Mouse (Mus musculus) testis, postnatal 14 days (tissue): Measurements from ENCODE around the gene Palm.

Experiments
- DNase-seq: peaks from one replicate; pipeline ENCODE4 v3.0.0; 2021; ENCODE audit warnings: low spot score

The Palm gene

DNA sequence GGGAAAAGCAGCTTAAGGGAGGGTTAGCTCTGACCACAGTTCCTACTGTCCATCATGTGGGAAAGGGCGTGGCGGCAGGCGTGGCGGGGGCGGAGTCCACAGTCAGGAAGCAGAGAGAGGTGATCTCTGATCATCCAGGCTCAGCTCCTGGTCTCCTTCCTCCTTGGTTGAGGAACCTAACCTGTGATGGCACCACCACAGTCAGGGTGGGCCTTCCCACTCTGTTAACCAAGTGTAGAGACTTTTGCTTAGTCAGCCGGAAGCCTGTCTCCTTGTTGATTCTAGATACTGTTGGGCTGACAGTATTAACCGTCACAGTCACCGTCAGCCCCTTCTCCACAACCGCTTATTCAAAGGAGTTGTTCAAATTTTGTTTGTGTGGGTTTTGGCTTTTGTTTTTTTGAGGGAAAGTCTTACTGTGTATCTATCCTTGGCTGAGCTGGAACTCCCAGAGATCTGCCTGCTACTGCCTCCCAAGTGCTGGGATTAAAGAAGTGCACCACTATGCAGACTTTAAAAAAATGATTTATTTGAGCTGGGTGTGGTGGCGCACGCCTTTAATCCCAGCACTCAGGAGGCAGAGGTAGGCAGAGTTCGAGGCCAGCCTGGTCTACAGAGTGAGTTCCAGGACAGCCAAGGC, 5.0 kb downstream of the Palm start:
- no peak for DNase-seq

DNA sequence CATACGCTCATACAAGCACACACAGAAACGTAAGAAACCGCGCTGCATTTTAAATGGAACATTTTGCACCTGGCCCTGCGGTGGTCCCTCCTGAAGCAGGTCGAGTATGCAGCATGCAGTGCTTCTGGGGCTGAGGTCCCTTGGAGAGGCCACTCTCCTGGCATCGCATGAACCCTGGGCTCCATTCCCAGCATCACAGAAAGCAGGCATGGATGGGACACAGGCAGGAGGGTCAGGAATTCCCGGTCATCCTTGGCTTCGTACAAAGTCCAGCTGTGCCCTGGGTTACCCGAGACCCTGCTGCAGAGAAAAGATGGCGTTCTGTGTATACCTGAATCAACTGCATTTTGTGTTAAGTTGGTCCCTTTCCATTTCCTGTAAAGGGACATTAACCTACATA, 7.1 kb downstream of the Palm start:
- DNase-seq = no peak

GRCm38 (mm10) chr10:79801837-79802236, 8.5 kb downstream of the Palm start:
- DNase-seq = no peak

DNA sequence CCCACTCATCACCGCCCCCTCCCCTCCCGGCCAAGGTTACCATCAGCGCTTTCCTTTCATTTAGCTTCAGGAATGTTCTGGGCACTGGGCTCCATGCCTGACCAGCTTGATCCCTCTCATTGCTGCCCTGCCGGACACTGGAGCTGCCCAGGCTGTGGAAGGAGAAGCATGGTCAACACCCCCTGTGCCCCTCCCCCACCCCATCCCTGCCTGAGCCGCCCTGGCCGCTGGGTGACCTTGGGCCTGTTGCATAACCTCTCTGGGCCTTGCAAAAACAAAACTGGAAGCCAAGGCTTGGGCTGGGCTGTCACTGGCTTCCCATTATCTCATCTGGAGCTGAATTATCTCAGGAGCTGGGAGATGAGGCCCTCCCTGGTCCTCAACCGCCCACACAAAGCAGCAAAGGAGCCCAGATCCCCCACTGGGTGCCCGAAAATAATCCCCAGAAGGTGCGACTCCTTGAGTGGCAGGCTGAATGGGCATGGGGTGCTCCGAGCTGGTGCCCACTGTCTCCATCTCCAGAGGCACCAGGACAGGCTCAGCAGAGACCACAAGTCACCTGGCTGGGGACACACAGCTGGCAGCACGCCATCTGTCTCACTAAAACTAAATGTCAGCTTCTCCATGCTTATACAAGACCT, 9.1 kb downstream of the Palm start:
- peak; percentile 80 for DNase-seq

- peak; percentile 79 for DNase-seq
Measured at GRCm38 (mm10) chr10:79803716-79804323, 10.4 kb downstream of the Palm start.

- DNase-seq = no peak
Measured at GRCm38 (mm10) chr10:79805636-79806035, 12.3 kb downstream of the Palm start.

- DNase-seq = no peak
Measured at GRCm38 (mm10) chr10:79806331-79806730, 13.0 kb downstream of the Palm start.

GRCm38 (mm10) chr10:79806972-79807371, 13.6 kb downstream of the Palm start:
- no peak for DNase-seq

DNA sequence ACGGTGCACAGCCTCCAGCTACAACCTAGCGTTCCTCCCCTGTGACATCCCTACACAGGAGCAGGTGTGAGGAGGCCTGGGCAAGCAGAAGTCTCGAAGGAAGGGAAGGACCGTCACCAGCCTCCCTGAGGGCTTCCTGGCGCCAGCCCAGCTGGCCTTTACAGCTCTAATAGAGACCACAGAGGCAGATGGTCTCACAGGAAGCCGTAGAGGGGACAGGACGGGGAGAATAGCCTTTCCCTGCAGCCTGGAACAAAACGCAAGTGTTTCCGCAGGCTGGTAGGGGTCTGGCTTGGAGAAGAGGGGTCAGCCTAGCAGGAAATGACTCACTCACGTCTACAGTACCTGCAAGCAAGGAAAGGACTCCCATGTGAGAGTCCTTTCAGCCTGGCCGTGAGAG, 14.5 kb downstream of the Palm start:
- DNase-seq = no peak

DNA sequence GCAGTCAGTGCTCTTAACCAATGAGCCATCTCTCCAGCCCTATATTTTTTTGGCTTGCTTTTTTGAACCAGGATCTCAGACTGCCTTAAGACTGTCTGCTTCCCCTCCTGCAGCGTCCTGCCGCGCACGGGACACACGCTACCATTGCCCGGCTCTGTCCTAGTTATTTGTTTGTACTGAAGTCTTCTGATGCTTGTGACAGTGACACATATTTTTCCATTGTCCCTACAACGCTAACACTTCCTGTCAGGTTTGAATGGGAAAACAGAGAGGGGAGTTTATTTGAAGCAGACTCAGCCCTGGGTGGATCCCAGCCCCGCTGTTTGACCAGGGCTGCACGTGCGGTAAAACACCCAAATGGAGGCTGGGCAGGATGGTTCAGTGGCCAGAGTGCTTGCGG, 15.4 kb downstream of the Palm start:
- DNase-seq = no peak

- peak; percentile 57 for DNase-seq
Measured at GRCm38 (mm10) chr10:79811736-79812637, 18.6 kb downstream of the Palm start.

- DNase-seq = no peak
Measured at GRCm38 (mm10) chr10:79814271-79814842, 21.0 kb downstream of the Palm start.

DNA sequence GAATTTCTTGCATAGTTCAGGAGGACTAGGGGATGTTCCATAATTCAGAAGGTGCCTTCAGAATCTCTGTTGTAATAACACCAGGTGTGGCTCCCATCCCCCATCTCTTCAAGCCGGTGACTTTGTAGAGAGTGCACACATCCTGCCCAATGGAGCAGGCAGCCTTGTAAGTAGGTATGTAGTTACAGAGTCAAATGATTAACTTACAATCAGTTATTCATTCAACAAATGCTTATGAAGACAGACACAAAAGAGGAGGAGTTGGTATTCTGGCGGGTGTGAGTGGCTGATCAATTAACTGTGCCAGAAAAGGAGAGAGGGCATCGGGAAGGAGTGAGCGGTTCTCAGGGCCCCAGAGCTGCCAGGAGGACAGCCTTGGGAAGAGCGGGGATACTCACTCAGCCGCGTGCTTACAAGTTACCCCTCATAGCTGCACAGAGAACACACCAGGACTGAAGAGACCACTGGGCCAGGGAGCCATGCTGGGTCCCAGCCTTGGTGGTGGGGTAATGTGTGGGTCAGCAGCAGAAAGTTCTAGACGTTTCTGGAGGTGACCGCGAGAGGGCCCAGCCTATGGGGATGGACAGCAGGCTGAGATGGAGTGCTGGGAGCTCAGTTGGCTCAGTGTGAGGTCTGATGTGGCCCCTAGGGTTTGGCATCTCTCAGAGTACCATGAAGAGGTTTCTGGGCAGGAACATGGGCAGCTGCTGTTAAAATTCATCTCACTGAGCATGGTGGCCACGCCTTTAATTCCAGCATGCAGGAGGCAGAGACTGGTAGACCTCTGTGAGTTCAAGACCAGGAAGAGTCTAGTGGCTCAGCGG, 22.5 kb downstream of the Palm start:
- no peak for DNase-seq

DNA sequence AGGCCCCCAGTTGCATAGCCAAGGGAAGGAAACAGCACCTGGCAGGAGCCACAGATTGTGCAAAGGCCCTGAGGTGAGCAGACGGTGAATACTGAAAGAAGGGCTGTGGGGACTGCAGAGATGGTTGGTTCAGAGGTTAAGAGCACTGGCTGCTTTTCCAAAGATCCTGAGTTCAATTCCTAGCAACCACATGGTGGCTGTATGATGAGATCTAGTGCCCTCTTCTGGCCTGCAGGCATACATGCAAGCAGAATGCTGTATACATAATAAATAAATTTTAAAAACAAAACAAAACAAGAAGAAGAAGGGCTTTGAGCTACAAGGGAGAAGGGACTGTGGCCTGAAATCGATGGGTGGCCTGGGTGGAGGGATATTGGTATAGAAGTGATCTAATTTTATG, 23.7 kb downstream of the Palm start:
- DNase-seq = no peak

- no peak for DNase-seq
Measured at GRCm38 (mm10) chr10:79818225-79818624, 24.9 kb downstream of the Palm start.

DNA sequence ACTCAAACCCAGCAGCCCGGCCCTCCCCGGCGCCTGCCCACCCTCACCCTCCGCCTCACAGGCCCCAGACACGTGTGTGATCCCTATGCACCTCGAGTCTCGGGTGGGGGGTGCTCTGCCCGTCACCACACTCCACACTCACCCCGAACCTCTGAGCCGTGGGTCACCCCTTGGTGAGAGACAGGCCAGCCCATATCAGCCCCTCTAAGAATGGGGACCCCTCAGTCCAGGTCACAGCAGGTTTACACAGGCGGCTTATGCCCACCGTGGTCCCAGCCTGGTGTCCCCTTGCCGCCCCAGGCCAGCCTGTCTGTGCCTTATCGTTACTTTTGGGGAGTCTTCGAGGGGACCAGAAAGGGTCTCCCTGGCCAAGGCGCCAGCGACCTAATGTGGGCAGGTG, 26.2 kb downstream of the Palm start:
- DNase-seq = no peak

- DNase-seq = no peak
Measured at GRCm38 (mm10) chr10:79820277-79820676, 26.9 kb downstream of the Palm start.

- no peak for DNase-seq
Measured at GRCm38 (mm10) chr10:79820782-79821181, 27.4 kb downstream of the Palm start, which contains the start of gene Misp. Gene Misp (plus strand): TSS chr10:79820989.

DNA sequence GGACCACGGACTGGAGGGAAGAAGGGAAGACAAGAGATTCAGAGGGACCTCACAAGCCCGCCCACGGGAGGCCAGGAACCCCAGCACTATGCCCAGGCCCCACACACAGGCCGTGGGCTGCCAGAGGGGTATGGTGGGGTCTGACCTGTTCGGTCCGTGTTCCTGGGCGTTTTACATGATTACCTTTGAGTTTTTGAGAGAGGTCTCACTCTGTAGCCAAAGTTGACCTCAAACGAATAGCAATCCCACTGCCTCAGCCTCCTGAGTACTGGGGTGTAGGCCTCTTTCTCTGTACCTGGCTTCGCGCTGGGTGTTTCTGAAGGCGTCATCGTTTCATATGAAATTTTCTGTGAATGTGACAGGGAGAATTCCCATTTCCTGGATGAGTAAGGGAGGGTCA, 28.4 kb downstream of the Palm start:
- no peak for DNase-seq

DNA sequence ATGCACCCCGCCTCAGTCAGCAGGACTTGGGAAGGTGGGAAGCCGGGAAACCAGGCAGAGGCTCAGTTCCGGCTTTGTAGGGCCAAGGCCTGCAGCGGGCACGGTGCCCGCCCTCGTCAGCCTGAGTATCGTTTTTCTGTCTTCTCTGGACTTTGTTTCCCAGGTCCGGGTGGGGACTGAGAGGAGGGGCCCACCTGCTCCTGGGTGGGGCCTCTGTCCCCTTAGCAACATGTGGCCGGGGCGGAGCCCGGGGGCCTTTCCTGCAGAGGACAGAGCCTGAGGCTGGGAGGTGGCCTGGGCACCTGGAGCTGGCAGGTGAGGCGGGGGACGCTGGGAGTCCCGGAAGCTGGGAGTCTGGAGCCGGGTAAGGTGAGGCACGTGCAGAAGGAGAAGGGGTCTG, 29.0 kb downstream of the Palm start:
- no peak for DNase-seq

- DNase-seq = no peak
Measured at GRCm38 (mm10) chr10:79823011-79823410, 29.6 kb downstream of the Palm start.
